Mouse (Mus musculus) brain, adult 2 months (tissue): Measurements from ENCODE around the gene C530025M09Rik.
A peak's percentile ranks its signal among the peaks of the same experiment; 100 is the strongest.

ENCODE experiments used
- DNase-seq: peaks from one replicate; pipeline ENCODE4 v3.0.0; 2011; ENCODE audit warnings: low read depth, low spot score

C530025M09Rik gene

GRCm38 (mm10) chr2:149804599-149805140 lies 26.3 kb downstream of the C530025M09Rik start:
- peak; percentile 50 for DNase-seq

GRCm38 (mm10) chr2:149798613-149799012 lies 32.4 kb downstream of the C530025M09Rik start:
- DNase-seq: no peak
